Mouse (Mus musculus) NIH3T3 (cell line): Measurements from ENCODE around the gene Cers5.
A peak's percentile ranks its signal among the peaks of the same experiment; 100 is the strongest.
"Not testable (repeated sequence)": the region's sequence is repeated elsewhere in the genome, so short reads cannot be mapped to it uniquely, and the experiment has no call there.

ENCODE experiments used
- DNase-seq: peaks from one replicate; pipeline ENCODE4 v3.0.0-alpha.2; 2012; ENCODE audit warnings: low read depth

Cers5 gene

GRCm38 (mm10) chr15:99790464-99790863 lies 17.8 kb upstream of the Cers5 start:
- no peak for DNase-seq

GRCm38 (mm10) chr15:99787625-99788120 lies 15.0 kb upstream of the Cers5 start:
- DNase-seq, result no peak

GRCm38 (mm10) chr15:99778677-99779335 lies 6.1 kb upstream of the Cers5 start:
- DNase-seq, result no peak

GRCm38 (mm10) chr15:99778148-99778547 lies 5.5 kb upstream of the Cers5 start:
- DNase-seq, result peak; percentile 70

- no peak for DNase-seq
Measured at GRCm38 (mm10) chr15:99772925-99773324, 240 bp upstream of the Cers5 start.

- DNase-seq, result peak; percentile 94
Measured at GRCm38 (mm10) chr15:99772277-99772880, 306 bp downstream of the Cers5 start.

- DNase-seq, result peak; percentile 65
Measured at GRCm38 (mm10) chr15:99771601-99772276, 946 bp downstream of the Cers5 start.

GRCm38 (mm10) chr15:99771004-99771500 lies 1.6 kb downstream of the Cers5 start:
- peak; percentile 41 for DNase-seq

GRCm38 (mm10) chr15:99768761-99769160 lies 3.9 kb downstream of the Cers5 start:
- no peak for DNase-seq

- DNase-seq, result no peak
Measured at GRCm38 (mm10) chr15:99767467-99767866, 5.2 kb downstream of the Cers5 start.

- DNase-seq, result no peak
Measured at GRCm38 (mm10) chr15:99754204-99754603, 18.5 kb downstream of the Cers5 start.

GRCm38 (mm10) chr15:99740229-99740628 lies 32.5 kb downstream of the Cers5 start:
- no peak for DNase-seq

GRCm38 (mm10) chr15:99736675-99737074 lies 36.0 kb downstream of the Cers5 start:
- no peak for DNase-seq

- no peak for DNase-seq
Measured at GRCm38 (mm10) chr15:99735631-99736030, 37.1 kb downstream of the Cers5 start.

GRCm38 (mm10) chr15:99733186-99733585 lies 39.5 kb downstream of the Cers5 start:
- peak; percentile 29 for DNase-seq

GRCm38 (mm10) chr15:99731678-99732077 lies 41.0 kb downstream of the Cers5 start:
- no peak for DNase-seq

- DNase-seq, result no peak
Measured at GRCm38 (mm10) chr15:99731167-99731566, 41.5 kb downstream of the Cers5 start.

- DNase-seq, result no peak
Measured at GRCm38 (mm10) chr15:99729056-99729783, 43.5 kb downstream of the Cers5 start.

- DNase-seq, result no peak
Measured at GRCm38 (mm10) chr15:99728211-99728610, 44.5 kb downstream of the Cers5 start.

- no peak for DNase-seq
Measured at GRCm38 (mm10) chr15:99727525-99727924, 45.2 kb downstream of the Cers5 start.

- DNase-seq, result not testable (repeated sequence)
Measured at GRCm38 (mm10) chr15:99727039-99727438, 45.6 kb downstream of the Cers5 start.

GRCm38 (mm10) chr15:99726549-99726948 lies 46.1 kb downstream of the Cers5 start:
- DNase-seq, result peak; percentile 13
